Mouse (Mus musculus) liver, adult 2 months (tissue): ENCODE measurements around the gene Entpd2. TPM values are rescaled to one million over a fixed set of nuclear protein-coding genes. Genes with fewer than 3 reads are reported as not detected.

Source experiments
- DNase-seq: peaks from one replicate; pipeline ENCODE4 v3.0.0-alpha.2; 2011; ENCODE audit warnings: low read depth, low spot score; ENCODE audit errors: extremely low read depth
- H3K27ac ChIP-seq: fragments of 200-500 bp; replicated peaks from 2 replicates; pipeline ENCODE4 v1.5.1; 2012; ENCODE audit warnings: low read depth, mild to moderate bottlenecking, control low read depth, inconsistent platforms, low read length; ENCODE audit not compliant: insufficient read depth
- H3K27me3 ChIP-seq: fragments of 200-500 bp; 2 replicates; pipeline ENCODE4 v1.6.1; 2012; ENCODE audit warnings: mild to moderate bottlenecking, moderate library complexity, low read length, inconsistent platforms; ENCODE audit not compliant: control insufficient read depth, insufficient read depth
- H3K36me3 ChIP-seq: fragments of 200-500 bp; 2 replicates; pipeline ENCODE4 v1.6.1; 2012; ENCODE audit warnings: low read length, inconsistent platforms; ENCODE audit not compliant: control insufficient read depth, insufficient read depth
- H3K4me1 ChIP-seq: fragments of 200-500 bp; 2 replicates; pipeline ENCODE4 v1.6.1; 2011; ENCODE audit warnings: low read length; ENCODE audit not compliant: control insufficient read depth, insufficient read depth
- H3K4me3 ChIP-seq: fragments of 200-500 bp; 2 replicates; pipeline ENCODE4 v1.5.1; 2011; ENCODE audit warnings: low read depth, mild to moderate bottlenecking, control low read depth, low read length, moderate library complexity; ENCODE audit not compliant: insufficient read depth
- H3K79me2 ChIP-seq: fragments of 200-500 bp; 2 replicates; pipeline ENCODE4 v1.6.1; 2012; ENCODE audit warnings: inconsistent platforms, mild to moderate bottlenecking, low read length, moderate library complexity; ENCODE audit not compliant: control insufficient read depth, insufficient read depth
- H3K9ac ChIP-seq: fragments of 200-500 bp; 2 replicates; pipeline ENCODE4 v1.6.1; 2012; ENCODE audit warnings: low read depth, mild to moderate bottlenecking, control low read depth, inconsistent platforms, low read length
- CTCF ChIP-seq: fragments of 200-500 bp; IDR thresholded peaks from 2 replicates; pipeline ENCODE4 v1.5.1; 2011; ENCODE audit warnings: low read depth, low read length, control low read depth
- POLR2A ChIP-seq: fragments of 200-500 bp; IDR thresholded peaks from 2 replicates; pipeline ENCODE4 v1.6.1; 2011; ENCODE audit warnings: low read length, control low read depth; ENCODE audit not compliant: insufficient read depth; ENCODE audit errors: extremely low read depth
- WGBS: fragments of 180-500 bp; shearing (Covaris S2); methylation state at CpG from one replicate; pipeline ENCODE4 v1.1.7; 2018; 5-methylcytosine and 5-hydroxymethylcytosine counted together
- polyA plus RNA-seq: library from polyadenylated mRNA; depleted of rRNA; stranded (reverse); fragments of >200 nt; gene quantifications from 2 replicates; pipeline ENCODE4 v1.2.3, GENCODE M21; 2012; rRNA removed
- total RNA-seq: library from RNA; depleted of rRNA; stranded (reverse); fragments of >200 nt; gene quantifications from 2 replicates; pipeline ENCODE4 v1.2.3, GENCODE M21; 2014; rRNA removed

Entpd2 gene
- total and polyA plus RNA-seq, 2 experiments = 0.92 to 9.7 TPM

- no peak for TF ChIP-seq POLR2A
- no peak for TF ChIP-seq CTCF
- H3K9ac ChIP-seq = no peak overlapping the region
- peaks cover 6% of the 10 kb centered on the region; the same call in 1 of the 2 replicates for H3K79me2 ChIP-seq
- no peak overlapping the region for H3K27ac ChIP-seq
- no peak for DNase-seq
- peaks cover 3% of the 10 kb centered on the region; the same call in 1 of the 2 replicates for H3K4me1 ChIP-seq
- H3K36me3 ChIP-seq = no peaks in the 10 kb centered on the region
- no peaks in the 10 kb centered on the region for H3K27me3 ChIP-seq
- no peak overlapping the region for H3K4me3 ChIP-seq
- WGBS = 93% methylated on average over 17 of the region's 17 CpGs
Observed at GRCm38 (mm10) chr2:25433101-25433500, 37.4 kb downstream of the Entpd2 start.

- DNase-seq = no peak
- 87% methylated on average over 8 of the region's 8 CpGs for WGBS
- H3K79me2 ChIP-seq = peaks cover 6% of the 10 kb centered on the region; the same call in 1 of the 2 replicates
- H3K4me3 ChIP-seq = no peak overlapping the region
- no peaks in the 10 kb centered on the region for H3K27me3 ChIP-seq
- no peak overlapping the region for H3K27ac ChIP-seq
- no peaks in the 10 kb centered on the region for H3K36me3 ChIP-seq
- H3K9ac ChIP-seq = no peak overlapping the region
- 0 out of 2 replicates have a peak, but pooled peaks cover 1% of the 10 kb centered on the region for H3K4me1 ChIP-seq
- TF ChIP-seq POLR2A = no peak
- TF ChIP-seq CTCF = no peak
Observed at GRCm38 (mm10) chr2:25434292-25434691, 38.6 kb downstream of the Entpd2 start.

DNA sequence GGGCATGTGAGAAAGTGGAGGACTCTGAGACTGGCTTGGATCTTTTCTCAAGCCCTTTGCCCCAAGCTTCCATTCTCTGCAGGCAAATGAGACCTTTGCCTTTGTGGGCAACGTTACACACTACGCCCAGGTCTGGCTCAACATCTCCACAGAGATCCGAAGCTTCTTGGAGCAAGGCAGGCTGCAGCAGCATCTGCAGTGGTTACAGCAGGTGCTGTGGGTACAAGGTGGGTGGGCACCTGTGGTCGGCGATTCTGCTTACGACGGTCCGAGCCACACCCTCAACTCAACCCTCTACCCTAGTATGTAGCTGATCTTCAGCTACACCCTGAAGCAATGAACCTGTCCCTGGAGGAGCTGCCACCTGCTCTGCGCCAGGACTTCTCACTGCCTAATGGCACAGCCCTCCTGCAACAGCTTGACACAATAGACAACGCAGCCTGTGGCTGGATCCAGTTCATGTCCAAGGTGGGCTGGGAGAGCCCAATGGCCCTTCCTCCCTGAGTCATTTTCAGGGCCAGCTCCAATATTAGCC, 40.7 kb downstream of the Entpd2 start:
- DNase-seq = no peak
- Histone ChIP-seq H3K79me2 (no peaks in the 10 kb centered on the region), H3K27ac (no peak overlapping the region), H3K4me3 (no peak overlapping the region), H3K27me3 (no peaks in the 10 kb centered on the region), H3K36me3 (no peaks in the 10 kb centered on the region), H3K9ac (no peak overlapping the region), H3K4me1 (no peaks in the 10 kb centered on the region)
- TF ChIP-seq CTCF = no peak
- no peak for TF ChIP-seq POLR2A
- WGBS = 89% methylated on average over 10 of the region's 10 CpGs

- WGBS = 89% methylated on average over 20 of the region's 20 CpGs
- Histone ChIP-seq H3K36me3 (no peaks in the 10 kb centered on the region), H3K9ac (no peak overlapping the region), H3K27ac (no peak overlapping the region), H3K79me2 (no peaks in the 10 kb centered on the region), H3K27me3 (no peaks in the 10 kb centered on the region), H3K4me3 (no peak overlapping the region), H3K4me1 (no peaks in the 10 kb centered on the region)
- DNase-seq = no peak
- TF ChIP-seq POLR2A (no peak), CTCF (no peak)
Observed at GRCm38 (mm10) chr2:25441067-25441466, 45.4 kb downstream of the Entpd2 start.

DNA sequence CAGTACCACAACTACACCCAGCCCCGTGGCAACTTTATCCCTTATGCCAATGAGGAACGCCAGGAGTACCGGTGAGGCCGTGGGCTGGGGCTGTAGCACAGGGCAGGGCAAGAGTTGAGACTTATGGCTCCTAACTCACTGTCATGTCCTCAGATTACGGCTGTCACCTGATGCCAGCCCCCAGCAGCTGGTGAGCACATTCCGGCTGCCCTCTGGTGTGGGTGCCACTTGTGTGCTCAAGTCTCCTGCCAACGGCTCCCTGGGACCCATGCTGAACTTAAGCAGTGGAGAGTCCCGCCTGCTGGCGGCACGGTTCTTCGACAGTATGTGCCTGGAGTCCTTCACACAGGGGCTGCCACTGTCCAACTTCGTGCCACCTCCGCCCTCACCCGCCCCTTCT, 47.0 kb downstream of the Entpd2 start:
- H3K36me3 ChIP-seq = no peaks in the 10 kb centered on the region
- TF ChIP-seq CTCF (no peak), POLR2A (no peak)
- no peak for DNase-seq
- no peaks in the 10 kb centered on the region for H3K27me3 ChIP-seq
- WGBS = 94% methylated on average over 14 of the region's 14 CpGs
- no peak overlapping the region for H3K9ac ChIP-seq
- no peaks in the 10 kb centered on the region for H3K4me1 ChIP-seq
- H3K4me3 ChIP-seq = no peak overlapping the region
- no peak overlapping the region for H3K27ac ChIP-seq
- H3K79me2 ChIP-seq = no peaks in the 10 kb centered on the region

Other genes with a start within 250 kb of the Entpd2 start
Only the 30 nearest of the 40 such genes appear.
- not detected in 2 replicates for gene Fam166a, start 177.1 kb upstream of the Entpd2 start, total RNA-seq
- 0.07 TPM in 1 of 2 replicates, not detected in the other for gene Fam166a, start 177.1 kb upstream of the Entpd2 start, polyA plus RNA-seq
- 80.5 and 129 TPM in 2 replicates for gene Tubb4b, start 171.2 kb upstream of the Entpd2 start, total RNA-seq
- 253 and 254 TPM in 2 replicates for gene Tubb4b, start 171.2 kb upstream of the Entpd2 start, polyA plus RNA-seq
- gene Slc34a3, start 161.5 kb upstream of the Entpd2 start, total RNA-seq = not detected in 2 replicates
- gene Slc34a3, start 161.5 kb upstream of the Entpd2 start, polyA plus RNA-seq = not detected in 2 replicates
- gene Rnf224, start 159.1 kb upstream of the Entpd2 start, total RNA-seq = not detected in 2 replicates
- not detected in 2 replicates for gene Rnf224, start 159.1 kb upstream of the Entpd2 start, polyA plus RNA-seq
- not detected in 2 replicates for gene Rnf208, start 153.6 kb upstream of the Entpd2 start, total RNA-seq
- gene Rnf208, start 153.6 kb upstream of the Entpd2 start, polyA plus RNA-seq = 0.27 and 0.48 TPM in 2 replicates
- gene Cysrt1, start 153.4 kb upstream of the Entpd2 start, total RNA-seq = not detected in 2 replicates
- gene Cysrt1, start 153.4 kb upstream of the Entpd2 start, polyA plus RNA-seq = 0.17 TPM in 1 of 2 replicates, not detected in the other
- 2.2 and 3.4 TPM in 2 replicates for gene AL732309.1, start 149.0 kb upstream of the Entpd2 start, total RNA-seq
- gene AL732309.1, start 149.0 kb upstream of the Entpd2 start, polyA plus RNA-seq = 4.0 and 7.3 TPM in 2 replicates
- 13.8 and 14.5 TPM in 2 replicates for gene Tmem203, start 140.4 kb upstream of the Entpd2 start, total RNA-seq
- 38.5 and 43.7 TPM in 2 replicates for gene Tmem203, start 140.4 kb upstream of the Entpd2 start, polyA plus RNA-seq
- 0.55 and 2.6 TPM in 2 replicates for gene Tprn, start 133.3 kb upstream of the Entpd2 start, total RNA-seq
- 4.2 and 4.3 TPM in 2 replicates for gene Tprn, start 133.3 kb upstream of the Entpd2 start, polyA plus RNA-seq
- gene Ssna1, start 123.4 kb upstream of the Entpd2 start, total RNA-seq = 12.7 and 17.6 TPM in 2 replicates
- 23.0 and 25.5 TPM in 2 replicates for gene Ssna1, start 123.4 kb upstream of the Entpd2 start, polyA plus RNA-seq
- 24.0 and 24.6 TPM in 2 replicates for gene Anapc2, start 123.4 kb upstream of the Entpd2 start, total RNA-seq
- 45.8 and 52.1 TPM in 2 replicates for gene Anapc2, start 123.4 kb upstream of the Entpd2 start, polyA plus RNA-seq
- gene Tmem210, start 107.7 kb upstream of the Entpd2 start, total RNA-seq = not detected in 2 replicates
- not detected in 2 replicates for gene Tmem210, start 107.7 kb upstream of the Entpd2 start, polyA plus RNA-seq
- gene Lrrc26, start 106.0 kb upstream of the Entpd2 start, total RNA-seq = not detected in 2 replicates
- gene Lrrc26, start 106.0 kb upstream of the Entpd2 start, polyA plus RNA-seq = 0.07 and 0.10 TPM in 2 replicates
- gene Grin1, start 76.7 kb upstream of the Entpd2 start, total RNA-seq = 0.07 TPM in 1 of 2 replicates, not detected in the other
- not detected in 2 replicates for gene Grin1, start 76.7 kb upstream of the Entpd2 start, polyA plus RNA-seq
- gene Man1b1, start 63.5 kb upstream of the Entpd2 start, total RNA-seq = 17.3 and 19.5 TPM in 2 replicates
- 8.1 TPM in 2 replicates for gene Man1b1, start 63.5 kb upstream of the Entpd2 start, polyA plus RNA-seq
- 26.9 and 30.1 TPM in 2 replicates for gene Dpp7, start 39.5 kb upstream of the Entpd2 start, total RNA-seq
- 28.6 and 45.1 TPM in 2 replicates for gene Dpp7, start 39.5 kb upstream of the Entpd2 start, polyA plus RNA-seq
- 3.3 and 5.4 TPM in 2 replicates for gene Uap1l1, start 30.2 kb upstream of the Entpd2 start, total RNA-seq
- gene Uap1l1, start 30.2 kb upstream of the Entpd2 start, polyA plus RNA-seq = 3.0 and 8.1 TPM in 2 replicates
- gene Sapcd2, start 23.6 kb upstream of the Entpd2 start, total RNA-seq = 0.47 TPM in 1 of 2 replicates, not detected in the other
- not detected in 2 replicates for gene Sapcd2, start 23.6 kb upstream of the Entpd2 start, polyA plus RNA-seq
- gene Npdc1, start 3.5 kb downstream of the Entpd2 start, total RNA-seq = 1.7 and 3.6 TPM in 2 replicates
- 8.4 and 8.9 TPM in 2 replicates for gene Npdc1, start 3.5 kb downstream of the Entpd2 start, polyA plus RNA-seq
- 0.13 TPM in 1 of 2 replicates, not detected in the other for gene Fut7, start 27.4 kb downstream of the Entpd2 start, total RNA-seq
- gene Fut7, start 27.4 kb downstream of the Entpd2 start, polyA plus RNA-seq = 0.07 and 0.21 TPM in 2 replicates
- gene Abca2, start 32.8 kb downstream of the Entpd2 start, total RNA-seq = 11.1 and 13.4 TPM in 2 replicates
- gene Abca2, start 32.8 kb downstream of the Entpd2 start, polyA plus RNA-seq = 40.9 and 48.7 TPM in 2 replicates
- 0.18 and 0.54 TPM in 2 replicates for gene Clic3, start 61.0 kb downstream of the Entpd2 start, total RNA-seq
- 6.2 and 9.2 TPM in 2 replicates for gene Clic3, start 61.0 kb downstream of the Entpd2 start, polyA plus RNA-seq
- gene Paxx, start 65.2 kb downstream of the Entpd2 start, total RNA-seq = 30.6 and 36.8 TPM in 2 replicates
- gene Paxx, start 65.2 kb downstream of the Entpd2 start, polyA plus RNA-seq = 173 and 181 TPM in 2 replicates
- gene Ptgds, start 74.2 kb downstream of the Entpd2 start, total RNA-seq = 7.7 and 8.9 TPM in 2 replicates
- gene Ptgds, start 74.2 kb downstream of the Entpd2 start, polyA plus RNA-seq = 18.7 and 40.2 TPM in 2 replicates
- gene Lcn12, start 98.0 kb downstream of the Entpd2 start, total RNA-seq = 0.40 TPM in 1 of 2 replicates, not detected in the other
- gene Lcn12, start 98.0 kb downstream of the Entpd2 start, polyA plus RNA-seq = 0.25 and 0.27 TPM in 2 replicates
- 18.6 and 24.0 TPM in 2 replicates for gene Fbxw5, start 104.9 kb downstream of the Entpd2 start, total RNA-seq
- 18.8 and 19.4 TPM in 2 replicates for gene Fbxw5, start 104.9 kb downstream of the Entpd2 start, polyA plus RNA-seq
- 589 and 721 TPM in 2 replicates for gene C8g, start 105.8 kb downstream of the Entpd2 start, total RNA-seq
- 881 and 939 TPM in 2 replicates for gene C8g, start 105.8 kb downstream of the Entpd2 start, polyA plus RNA-seq
- gene Traf2, start 151.1 kb downstream of the Entpd2 start, total RNA-seq = 4.0 and 5.2 TPM in 2 replicates
- gene Traf2, start 151.1 kb downstream of the Entpd2 start, polyA plus RNA-seq = 7.0 and 9.9 TPM in 2 replicates
- gene Edf1, start 162.0 kb downstream of the Entpd2 start, total RNA-seq = 206 and 247 TPM in 2 replicates
- gene Edf1, start 162.0 kb downstream of the Entpd2 start, polyA plus RNA-seq = 153 and 186 TPM in 2 replicates
- 7.5 and 7.8 TPM in 2 replicates for gene Mamdc4, start 179.0 kb downstream of the Entpd2 start, total RNA-seq
- 1.5 and 2.0 TPM in 2 replicates for gene Mamdc4, start 179.0 kb downstream of the Entpd2 start, polyA plus RNA-seq